Mouse (Mus musculus) lung, embryonic 14.5 days (tissue): ENCODE results near the gene Klc1. TPM values are rescaled to one million over a fixed set of nuclear protein-coding genes. Genes with fewer than 3 reads are reported as not detected.

Experiments
- ATAC-seq: fragments of 200-750 bp; cut with Nextera tagmentation; 2 replicates; pipeline ENCODE4 v1.8.0; 2017; ENCODE audit warnings: mild to moderate bottlenecking, moderate TSS enrichment, moderate library complexity; ENCODE audit not compliant: insufficient read depth
- DNase-seq: peaks from one replicate; pipeline ENCODE4 v3.0.0-alpha.2; 2015
- H3K27ac ChIP-seq: fragments of 300-500 bp; sonication (generic); 2 replicates; pipeline ENCODE4 v1.5.1; 2014; ENCODE audit warnings: low read depth, mild to moderate bottlenecking, moderate library complexity
- H3K27me3 ChIP-seq: fragments of 300-500 bp; sonication (generic); 2 replicates; pipeline ENCODE4 v1.6.1; 2014; ENCODE audit warnings: low read length, control low read depth; ENCODE audit not compliant: insufficient read depth
- H3K36me3 ChIP-seq: fragments of 300-500 bp; sonication (generic); 2 replicates; pipeline ENCODE4 v1.6.1; 2014; ENCODE audit warnings: control low read depth; ENCODE audit not compliant: insufficient read depth
- H3K4me1 ChIP-seq: fragments of 300-500 bp; sonication (generic); 2 replicates; pipeline ENCODE4 v1.6.1; 2014; ENCODE audit warnings: antibody characterized with exemption, control low read depth; ENCODE audit not compliant: insufficient read depth
- H3K4me2 ChIP-seq: fragments of 300-500 bp; sonication (generic); 2 replicates; pipeline ENCODE4 v1.6.1; 2014; ENCODE audit warnings: mild to moderate bottlenecking
- H3K4me3 ChIP-seq: fragments of 300-500 bp; sonication (generic); 2 replicates; pipeline ENCODE4 v1.5.1; 2014; ENCODE audit warnings: low read depth, low read length
- H3K9ac ChIP-seq: fragments of 300-500 bp; sonication (generic); 2 replicates; pipeline ENCODE4 v1.6.1; 2014
- H3K9me3 ChIP-seq: fragments of 300-500 bp; sonication (generic); 2 replicates; pipeline ENCODE4 v1.6.1; 2016; ENCODE audit warnings: low read depth, low read length, control low read depth
- CTCF ChIP-seq: IDR thresholded peaks from 2 replicates; pipeline ENCODE4 v1.5.1; 2016; ENCODE audit warnings: antibody characterized with exemption, low read depth
- WGBS: fragments of 180-500 bp; shearing (Covaris S2); extraction: QIAGEN DNeasy Blood & Tissue Kit; methylation state at CpG from one replicate; pipeline ENCODE4 v1.1.7; 2014; 5-methylcytosine and 5-hydroxymethylcytosine counted together
- polyA plus RNA-seq: library from polyadenylated mRNA; unstranded; fragments of >200 nt; fragmentation: Nextera tagmentation; extraction: Ambion mirVana; gene quantifications from 2 replicates; pipeline ENCODE4 v1.2.1, GENCODE M21; 2014

The Klc1 gene
- polyA plus RNA-seq, 1 experiment from 2014 or later: 96.7 TPM

- 72% methylated on average over 15 of the region's 15 CpGs for WGBS
Measured at GRCm38 (mm10) chr12:111842565-111843433, 84.2 kb downstream of the Klc1 start.

DNA sequence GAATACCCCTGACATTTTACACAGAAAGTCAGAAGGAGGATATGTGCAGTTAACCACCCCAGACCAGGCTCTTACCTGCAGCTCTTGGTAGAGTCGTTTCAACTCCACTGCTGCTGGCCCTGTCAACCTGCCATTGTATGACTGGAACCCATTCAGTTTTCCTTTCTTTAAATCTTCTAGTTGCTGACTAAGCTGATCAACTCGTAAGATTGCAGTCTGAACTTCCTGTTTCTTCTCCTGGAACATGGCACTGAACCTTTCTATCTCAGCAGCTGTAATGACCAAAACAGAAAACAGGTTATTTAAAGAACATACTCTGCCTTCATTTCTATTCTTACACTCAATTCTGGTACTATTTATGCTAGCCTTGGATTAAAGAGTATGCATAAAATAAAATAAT is 84.8 kb downstream of the Klc1 start:
- Histone ChIP-seq H3K4me3 (no peak overlapping the region), H3K36me3 (peaks cover 38% of the 10 kb centered on the region), H3K27me3 (no peaks in the 10 kb centered on the region), H3K4me1 (no peaks in the 10 kb centered on the region), H3K4me2 (no peak overlapping the region), H3K9ac (no peak overlapping the region), H3K27ac (no peak overlapping the region), H3K9me3 (no peaks in the 10 kb centered on the region)
- 47% methylated on average over 2 of the region's 2 CpGs for WGBS
- ATAC-seq (no peak), DNase-seq (no peak)
- no peak for TF ChIP-seq CTCF

More at GRCm38 (mm10) chr12:111842565-111843433, 84.2 kb downstream of the Klc1 start:
- peaks cover 45% of the 10 kb centered on the region for H3K36me3 ChIP-seq
- no peak overlapping the region for H3K27ac ChIP-seq
- TF ChIP-seq CTCF: peak; percentile 27; the same call in 1 of the 2 replicates
- H3K4me2 ChIP-seq: no peak overlapping the region
- DNase-seq: peak; percentile 9
- no peak overlapping the region for H3K9ac ChIP-seq
- no peak for ATAC-seq
- H3K4me1 ChIP-seq: no peaks in the 10 kb centered on the region
- no peak overlapping the region for H3K4me3 ChIP-seq
- H3K27me3 ChIP-seq: no peaks in the 10 kb centered on the region
- H3K9me3 ChIP-seq: no peaks in the 10 kb centered on the region

DNA sequence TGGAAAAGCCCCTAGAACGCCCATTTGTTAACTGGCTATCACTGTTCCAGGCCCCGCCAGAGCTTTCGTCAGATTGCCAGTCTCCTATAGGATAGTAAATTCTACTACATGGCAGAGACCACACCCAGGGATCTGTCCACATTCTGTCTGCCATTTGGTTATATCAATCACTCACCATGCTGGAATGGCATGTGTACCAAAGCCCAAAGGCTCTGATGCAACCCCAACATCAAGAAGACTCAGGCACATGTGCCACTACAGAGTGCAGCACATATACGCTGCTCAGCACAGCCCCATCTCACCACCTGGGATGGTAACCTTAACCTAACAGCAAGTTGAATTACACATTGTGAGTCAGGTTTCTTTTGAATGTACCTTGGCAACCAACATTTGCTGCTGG is 87.3 kb downstream of the Klc1 start:
- H3K9ac ChIP-seq: no peak overlapping the region
- no peak for ATAC-seq
- WGBS: 90% methylated on average over 4 of the region's 4 CpGs
- H3K4me2 ChIP-seq: no peak overlapping the region
- no peaks in the 10 kb centered on the region for H3K27me3 ChIP-seq
- no peaks in the 10 kb centered on the region for H3K4me1 ChIP-seq
- H3K4me3 ChIP-seq: no peak overlapping the region
- peaks cover 18% of the 10 kb centered on the region; the same call in 1 of the 2 replicates for H3K36me3 ChIP-seq
- H3K27ac ChIP-seq: no peak overlapping the region
- DNase-seq: no peak
- H3K9me3 ChIP-seq: no peaks in the 10 kb centered on the region
- no peak for TF ChIP-seq CTCF

DNA sequence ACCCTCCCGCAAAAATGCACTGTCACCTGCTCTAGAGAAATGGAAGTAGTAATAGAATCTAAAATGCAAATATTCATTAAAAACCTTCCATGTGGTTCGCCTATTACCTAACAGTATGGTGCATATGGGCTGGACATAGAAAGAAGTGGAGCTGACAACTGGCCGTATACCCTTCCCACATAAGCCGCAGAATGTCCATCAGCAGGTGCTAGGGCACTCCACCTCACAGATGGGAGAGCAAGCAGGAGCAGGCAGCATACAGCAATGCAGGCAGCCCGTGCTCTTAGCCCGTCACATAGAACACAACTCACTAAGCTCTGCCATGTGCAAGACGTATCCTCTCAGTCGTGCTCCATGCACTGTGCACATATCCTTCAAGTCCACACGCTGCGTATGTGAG is 88.2 kb downstream of the Klc1 start:
- no peak for DNase-seq
- H3K27me3 ChIP-seq: no peaks in the 10 kb centered on the region
- no peaks in the 10 kb centered on the region for H3K9me3 ChIP-seq
- no peak for TF ChIP-seq CTCF
- H3K4me2 ChIP-seq: no peak overlapping the region
- 78% methylated on average over 10 of the region's 10 CpGs for WGBS
- H3K36me3 ChIP-seq: peaks cover 11% of the 10 kb centered on the region; the same call in 1 of the 2 replicates
- no peak overlapping the region for H3K9ac ChIP-seq
- ATAC-seq: no peak
- H3K4me1 ChIP-seq: no peaks in the 10 kb centered on the region
- H3K4me3 ChIP-seq: no peak overlapping the region
- no peak overlapping the region for H3K27ac ChIP-seq

DNA sequence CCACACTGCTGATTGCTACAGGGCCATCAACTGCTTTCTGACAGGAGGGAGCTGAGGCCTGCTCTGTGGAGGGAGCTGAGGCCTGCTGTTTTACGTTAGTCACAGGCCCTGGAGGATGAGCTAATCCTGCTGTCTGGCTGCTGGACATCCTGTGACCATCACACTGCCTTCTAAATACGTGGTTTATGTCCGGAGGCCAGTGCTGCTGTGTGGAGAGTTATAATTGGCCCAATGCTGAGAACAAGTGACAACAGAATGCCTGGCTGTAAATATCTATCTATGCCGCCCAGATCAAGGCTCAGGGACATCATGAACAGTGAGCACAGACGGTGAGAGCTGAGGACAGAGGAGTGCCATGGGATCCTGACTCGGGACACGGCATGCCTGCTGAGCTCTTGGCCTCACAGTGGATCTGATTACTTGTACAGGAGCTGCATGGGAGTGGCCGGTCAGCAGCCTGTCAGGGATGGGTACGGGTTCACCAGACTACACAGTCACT is 89.7 kb downstream of the Klc1 start:
- H3K36me3 ChIP-seq: peaks cover 1% of the 10 kb centered on the region; the same call in 1 of the 2 replicates
- TF ChIP-seq CTCF: no peak
- no peaks in the 10 kb centered on the region for H3K9me3 ChIP-seq
- no peak overlapping the region for H3K27ac ChIP-seq
- no peak overlapping the region for H3K9ac ChIP-seq
- H3K4me1 ChIP-seq: no peaks in the 10 kb centered on the region
- no peak overlapping the region for H3K4me2 ChIP-seq
- H3K4me3 ChIP-seq: no peak overlapping the region
- no peak for ATAC-seq
- DNase-seq: no peak
- WGBS: 67% methylated on average over 9 of the region's 9 CpGs
- no peaks in the 10 kb centered on the region for H3K27me3 ChIP-seq

GRCm38 (mm10) chr12:111851235-111851634 is 92.6 kb downstream of the Klc1 start:
- Histone ChIP-seq H3K27me3 (no peaks in the 10 kb centered on the region), H3K27ac (no peak overlapping the region), H3K36me3 (no peaks in the 10 kb centered on the region), H3K4me3 (no peak overlapping the region), H3K9ac (no peak overlapping the region), H3K9me3 (no peaks in the 10 kb centered on the region), H3K4me1 (no peaks in the 10 kb centered on the region), H3K4me2 (no peak overlapping the region)
- DNase-seq (peak; percentile 14), ATAC-seq (no peak)
- WGBS: 58% methylated on average over 2 of the region's 2 CpGs
- TF ChIP-seq CTCF: peak; percentile 37

- no peak overlapping the region for H3K27ac ChIP-seq
- no peak for TF ChIP-seq CTCF
- H3K4me1 ChIP-seq: no peaks in the 10 kb centered on the region
- no peak for ATAC-seq
- H3K4me3 ChIP-seq: no peak overlapping the region
- no peak overlapping the region for H3K9ac ChIP-seq
- H3K36me3 ChIP-seq: no peaks in the 10 kb centered on the region
- no peak overlapping the region for H3K4me2 ChIP-seq
- no peak for DNase-seq
- 75% methylated on average over 5 of the region's 5 CpGs for WGBS
- no peaks in the 10 kb centered on the region for H3K27me3 ChIP-seq
- no peaks in the 10 kb centered on the region for H3K9me3 ChIP-seq
Measured at GRCm38 (mm10) chr12:111851745-111852144, 93.1 kb downstream of the Klc1 start.
